Mouse (Mus musculus) embryonic stem cell, embryonic (primary cell): ENCODE measurements around the gene Alk.

Source experiments
- CTCF ChIA-PET, 4 experiments: fragments of 300-600 bp in 2 of 4; fragments of 350-600 bp in 2 of 4; sonication (Branson Sonifier 250); formaldehyde crosslinking; loops; one replicate each; lab custom pipeline; 2022; ENCODE audit warnings: inconsistent platforms in 2 of 4; lab: Charles Lee
- POLR2A ChIA-PET, 4 experiments: fragments of 300-600 bp in 2 of 4; fragments of 350-600 bp in 2 of 4; sonication (Branson Sonifier 250); formaldehyde crosslinking; loops; one replicate each; lab custom pipeline; 2022; ENCODE audit warnings: antibody characterized with exemption in 4 of 4, inconsistent platforms in 1 of 4; lab: Charles Lee

Gene Alk

GRCm38 (mm10) chr17:72115271-72115944 is 489.0 kb downstream of the Alk start:
- CTCF ChIA-PET, result no interaction called here
- POLR2A ChIA-PET, result interaction anchor here in 1 of 4 experiments (0.6 kb wide), 1 partner anchor 160 kb away, joined by 4 read pairs; no protein-coding TSS in a partner anchor

- ChIA-PET CTCF (no interaction called here), POLR2A (no interaction called here)
Observed at GRCm38 (mm10) chr17:72112004-72112403, 492.4 kb downstream of the Alk start.

GRCm38 (mm10) chr17:72111528-72111927 is 492.9 kb downstream of the Alk start:
- ChIA-PET POLR2A (no interaction called here), CTCF (no interaction called here)

GRCm38 (mm10) chr17:72087261-72087703 is 517.1 kb downstream of the Alk start:
- CTCF ChIA-PET, result no interaction called here
- POLR2A ChIA-PET, result no interaction called here

- ChIA-PET CTCF (no interaction called here), POLR2A (no interaction called here)
Observed at GRCm38 (mm10) chr17:72081396-72081795, 523.0 kb downstream of the Alk start.

- CTCF ChIA-PET, result no interaction called here
- POLR2A ChIA-PET, result no interaction called here
Observed at GRCm38 (mm10) chr17:72076306-72076921, 528.0 kb downstream of the Alk start.

GRCm38 (mm10) chr17:72071871-72072270 is 532.6 kb downstream of the Alk start:
- POLR2A ChIA-PET, result no interaction called here

GRCm38 (mm10) chr17:72068176-72068575 is 536.3 kb downstream of the Alk start:
- ChIA-PET CTCF (interaction anchor here in 1 of 4 experiments (0.7 kb wide), 1 partner anchor 99 kb away, joined by 3 read pairs; no protein-coding TSS in a partner anchor), POLR2A (no interaction called here)

More at GRCm38 (mm10) chr17:72071871-72072270, 532.6 kb downstream of the Alk start:
- CTCF ChIA-PET, result no interaction called here

GRCm38 (mm10) chr17:72062978-72063377 is 541.4 kb downstream of the Alk start:
- CTCF ChIA-PET, result no interaction called here

GRCm38 (mm10) chr17:72059312-72059711 is 545.1 kb downstream of the Alk start:
- ChIA-PET CTCF (no interaction called here), POLR2A (interaction anchor here in 1 of 4 experiments (0.9 kb wide), 1 partner anchor 31 kb away, joined by 3 read pairs; no protein-coding TSS in a partner anchor)

More at GRCm38 (mm10) chr17:72062978-72063377, 541.4 kb downstream of the Alk start:
- POLR2A ChIA-PET, result no interaction called here

- ChIA-PET CTCF (no interaction called here), POLR2A (no interaction called here)
Observed at GRCm38 (mm10) chr17:72045671-72046070, 558.8 kb downstream of the Alk start.

GRCm38 (mm10) chr17:72043667-72044390 is 560.6 kb downstream of the Alk start:
- CTCF ChIA-PET, result interaction anchor here in 1 of 4 experiments (0.6 to 0.7 kb wide), 2 partner anchors 93 to 744 kb away, joined by 3 to 4 read pairs; no protein-coding TSS in a partner anchor

GRCm38 (mm10) chr17:72043001-72043666 is 561.3 kb downstream of the Alk start:
- POLR2A ChIA-PET, result no interaction called here
- CTCF ChIA-PET, result interaction anchor here in 1 of 4 experiments (0.7 kb wide), 1 partner anchor 93 kb away, joined by 4 read pairs; no protein-coding TSS in a partner anchor

More at GRCm38 (mm10) chr17:72043667-72044390, 560.6 kb downstream of the Alk start:
- POLR2A ChIA-PET, result no interaction called here

- ChIA-PET CTCF (no interaction called here), POLR2A (no interaction called here)
Observed at GRCm38 (mm10) chr17:72039176-72039948, 565.1 kb downstream of the Alk start.

- CTCF ChIA-PET, result no interaction called here
- POLR2A ChIA-PET, result no interaction called here
Observed at GRCm38 (mm10) chr17:72038371-72038770, 566.1 kb downstream of the Alk start.

GRCm38 (mm10) chr17:72030672-72031071 is 573.8 kb downstream of the Alk start:
- ChIA-PET CTCF (no interaction called here), POLR2A (interaction anchor here in 1 of 4 experiments (0.6 kb wide), 1 partner anchor 228 kb away, joined by 4 read pairs; no protein-coding TSS in a partner anchor)

GRCm38 (mm10) chr17:72023323-72023722 is 581.1 kb downstream of the Alk start:
- ChIA-PET CTCF (no interaction called here), POLR2A (no interaction called here)
